Mouse (Mus musculus): ENCODE measurements around the gene Serpinc1.

Gene Serpinc1

GRCm38 (mm10) chr1:161035281-161035785, 56.9 kb downstream of the Serpinc1 start:
- ChIA-PET CTCF (interaction anchor here in 3 of 4 experiments (0.6 to 1.3 kb wide), 4 partner anchors 14 to 160 kb away, joined by 3 read pairs; no protein-coding TSS in a partner anchor), POLR2A (interaction anchor here (0.5 to 15.0 kb wide), 199 partner anchors 6 to 934 kb away, joined by 3 to 267 read pairs (median 6); partner anchors contain the start of genes Rc3h1 (in 4 of the 4), Cenpl (in 3 of the 4), Dars2 (in 3 of the 4) and Klhl20 (in 3 of the 4))

- POLR2A ChIA-PET = interaction anchor here (0.5 to 15.0 kb wide), 174 partner anchors 7 to 1485 kb away, joined by 3 to 267 read pairs (median 6); partner anchors contain the start of genes Cenpl (in 4 of the 4), Dars2 (in 3 of the 4), Prdx6 (in 3 of the 4) and Ankrd45 (in 2 of the 4)
- CTCF ChIA-PET = interaction anchor here in 1 of 4 experiments (1.3 kb wide), 1 partner anchor 160 kb away, joined by 3 read pairs; no protein-coding TSS in a partner anchor
These were observed 57.5 kb downstream of the Serpinc1 start for GRCm38 (mm10) chr1:161035786-161036404.

- ChIA-PET CTCF (no interaction called here), POLR2A (interaction anchor here (0.5 to 15.0 kb wide), 120 partner anchors 7 to 1485 kb away, joined by 3 to 267 read pairs (median 5); partner anchors contain the start of genes Cenpl (in 4 of the 4), Dars2 (in 3 of the 4), Ankrd45 (in 2 of the 4) and Klhl20 (in 2 of the 4))
These were observed 58.0 kb downstream of the Serpinc1 start for GRCm38 (mm10) chr1:161036411-161036841.

- ChIA-PET CTCF (no interaction called here), POLR2A (interaction anchor here (0.5 to 15.0 kb wide), 73 partner anchors 8 to 836 kb away, joined by 3 to 267 read pairs (median 13); partner anchors contain the start of genes Cenpl (in 3 of the 4), Dars2 (in 3 of the 4), Klhl20 (in 2 of the 4) and Prdx6 (in 2 of the 4))
These were observed 58.6 kb downstream of the Serpinc1 start for GRCm38 (mm10) chr1:161037026-161037425.

GRCm38 (mm10) chr1:161037599-161037998, 59.2 kb downstream of the Serpinc1 start:
- POLR2A ChIA-PET = interaction anchor here in 3 of 4 experiments (0.5 to 15.0 kb wide), 33 partner anchors 8 to 243 kb away, joined by 3 to 267 read pairs (median 38); partner anchors contain the start of genes Cenpl (in 2 of the 3), Dars2 (in 2 of the 3), Klhl20 (in 2 of the 3) and Prdx6 (in 2 of the 3)
- CTCF ChIA-PET = no interaction called here

GRCm38 (mm10) chr1:161038004-161038403, 59.6 kb downstream of the Serpinc1 start:
- ChIA-PET CTCF (no interaction called here), POLR2A (interaction anchor here (0.8 to 15.0 kb wide), 20 partner anchors 8 to 212 kb away, joined by 3 to 267 read pairs (median 68); partner anchors contain the start of genes Cenpl (in 2 of the 4), Dars2 (in 2 of the 4), Ankrd45 (in 1 of the 4) and Klhl20 (in 1 of the 4))

GRCm38 (mm10) chr1:161038968-161039721, 60.8 kb downstream of the Serpinc1 start:
- POLR2A ChIA-PET = interaction anchor here (0.5 to 15.0 kb wide), 95 partner anchors 7 to 838 kb away, joined by 3 to 267 read pairs (median 5); partner anchors contain the start of genes Klhl20 (in 4 of the 4), Cenpl (in 3 of the 4), Dars2 (in 3 of the 4) and Rc3h1 (in 2 of the 4)
- CTCF ChIA-PET = interaction anchor here in 1 of 4 experiments (0.8 to 2.2 kb wide), 3 partner anchors 58 to 157 kb away, joined by 3 to 10 read pairs (median 3); no protein-coding TSS in a partner anchor

- ChIA-PET CTCF (interaction anchor here in 1 of 4 experiments (0.8 to 2.2 kb wide), 3 partner anchors 58 to 156 kb away, joined by 3 to 10 read pairs (median 3); no protein-coding TSS in a partner anchor), POLR2A (interaction anchor here (0.5 to 12.5 kb wide), 105 partner anchors 8 to 837 kb away, joined by 3 to 226 read pairs (median 4); partner anchors contain the start of genes Cenpl (in 4 of the 4), Dars2 (in 4 of the 4), Klhl20 (in 4 of the 4) and Rc3h1 (in 2 of the 4))
These were observed 61.5 kb downstream of the Serpinc1 start for GRCm38 (mm10) chr1:161039741-161040425.

- CTCF ChIA-PET = interaction anchor here in 2 of 4 experiments (0.9 to 2.2 kb wide), 2 partner anchors 155 kb away, joined by 6 to 10 read pairs; no protein-coding TSS in a partner anchor
- POLR2A ChIA-PET = interaction anchor here (0.5 to 12.5 kb wide), 85 partner anchors 8 to 837 kb away, joined by 3 to 226 read pairs (median 5); partner anchors contain the start of genes Cenpl (in 4 of the 4), Dars2 (in 4 of the 4), Klhl20 (in 3 of the 4) and Rc3h1 (in 2 of the 4)
These were observed 62.0 kb downstream of the Serpinc1 start for GRCm38 (mm10) chr1:161040426-161040770.

- CTCF ChIA-PET = interaction anchor here in 2 of 4 experiments (0.9 to 2.2 kb wide), 2 partner anchors 154 to 155 kb away, joined by 6 to 10 read pairs; no protein-coding TSS in a partner anchor
These were observed 62.5 kb downstream of the Serpinc1 start for GRCm38 (mm10) chr1:161040855-161041254.

GRCm38 (mm10) chr1:161041261-161042020, 63.1 kb downstream of the Serpinc1 start:
- ChIA-PET POLR2A (interaction anchor here (0.5 to 12.5 kb wide), 64 partner anchors 8 to 1484 kb away, joined by 3 to 226 read pairs (median 4); partner anchors contain the start of genes Cenpl (in 3 of the 4), Dars2 (in 3 of the 4), Klhl20 (in 2 of the 4) and Rc3h1 (in 2 of the 4)), CTCF (interaction anchor here in 2 of 4 experiments (0.9 to 2.2 kb wide), 3 partner anchors 154 kb away, joined by 5 to 10 read pairs (median 6); no protein-coding TSS in a partner anchor)

More at GRCm38 (mm10) chr1:161040855-161041254, 62.5 kb downstream of the Serpinc1 start:
- POLR2A ChIA-PET = interaction anchor here (0.6 to 12.5 kb wide), 60 partner anchors 9 to 1484 kb away, joined by 3 to 226 read pairs (median 6); partner anchors contain the start of genes Cenpl (in 3 of the 4), Dars2 (in 3 of the 4), Klhl20 (in 2 of the 4) and Ankrd45 (in 1 of the 4)

- CTCF ChIA-PET = no interaction called here
- POLR2A ChIA-PET = interaction anchor here in 2 of 4 experiments (0.7 to 7.4 kb wide), 4 partner anchors 9 to 134 kb away, joined by 3 to 148 read pairs (median 24); partner anchors contain the start of gene Zbtb37 (in 2 of the 2)
These were observed 68.6 kb downstream of the Serpinc1 start for GRCm38 (mm10) chr1:161046972-161047371.

Measured in embryonic stem cell, embryonic (primary cell).